Mouse (Mus musculus): ENCODE measurements around the gene Tst. TPM values are rescaled to one million over a fixed set of nuclear protein-coding genes. Genes with fewer than 3 reads are reported as not detected.

The Tst gene
- polyA plus RNA-seq (2015; fragmentation: Illumina TruSeq; extraction: RNeasy Lipid Tissue Mini Kit (QIAGEN cat#74804); ENCODE audit: low read depth, low replicate concordance): 61.4 TPM

GRCm38 (mm10) chr15:78405517-78406211 lies at the start of gene Tst:
Tst (minus strand) TSS chr15:78405907.

GRCm38 (mm10) chr15:78428391-78429138 lies 22.9 kb upstream of the Tst start, which contains the start of gene Kctd17:
Kctd17 (plus strand) TSS chr15:78428564.

GRCm38 (mm10) chr15:78406293-78406934 lies 707 bp upstream of the Tst start, which contains the start of gene Mpst:
Mpst (plus strand) TSS chr15:78406416.

GRCm38 (mm10) chr15:78395478-78395962 lies 10.2 kb downstream of the Tst start, which contains the start of gene Tex33:
Tex33 (minus strand) TSS chr15:78395912.

Other genes with a start within 250 kb of the Tst start
- 48.2 TPM for gene Ift27, start 231.8 kb downstream of the Tst start, polyA plus RNA-seq (2015; fragmentation: Illumina TruSeq; extraction: RNeasy Lipid Tissue Mini Kit (QIAGEN cat#74804); ENCODE audit: low read depth, low replicate concordance)
- gene Pvalb, start 199.5 kb downstream of the Tst start, polyA plus RNA-seq (2015; fragmentation: Illumina TruSeq; extraction: RNeasy Lipid Tissue Mini Kit (QIAGEN cat#74804); ENCODE audit: low read depth, low replicate concordance): 239 TPM
- 1.6 TPM for gene Ncf4, start 161.1 kb downstream of the Tst start, polyA plus RNA-seq (2015; fragmentation: Illumina TruSeq; extraction: RNeasy Lipid Tissue Mini Kit (QIAGEN cat#74804); ENCODE audit: low read depth, low replicate concordance)
- 0.45 TPM for gene Csf2rb2, start 100.2 kb downstream of the Tst start, polyA plus RNA-seq (2015; fragmentation: Illumina TruSeq; extraction: RNeasy Lipid Tissue Mini Kit (QIAGEN cat#74804); ENCODE audit: low read depth, low replicate concordance)
- 1.6 TPM for gene Csf2rb, start 80.2 kb downstream of the Tst start, polyA plus RNA-seq (2015; fragmentation: Illumina TruSeq; extraction: RNeasy Lipid Tissue Mini Kit (QIAGEN cat#74804); ENCODE audit: low read depth, low replicate concordance)
- not detected for gene Tex33, start 10.0 kb downstream of the Tst start, polyA plus RNA-seq (2015; fragmentation: Illumina TruSeq; extraction: RNeasy Lipid Tissue Mini Kit (QIAGEN cat#74804); ENCODE audit: low read depth, low replicate concordance)
- 54.0 TPM for gene Mpst, start 509 bp upstream of the Tst start, polyA plus RNA-seq (2015; fragmentation: Illumina TruSeq; extraction: RNeasy Lipid Tissue Mini Kit (QIAGEN cat#74804); ENCODE audit: low read depth, low replicate concordance)
- 323 TPM for gene Kctd17, start 22.7 kb upstream of the Tst start, polyA plus RNA-seq (2015; fragmentation: Illumina TruSeq; extraction: RNeasy Lipid Tissue Mini Kit (QIAGEN cat#74804); ENCODE audit: low read depth, low replicate concordance)
- gene Tmprss6, start 62.7 kb upstream of the Tst start, polyA plus RNA-seq (2015; fragmentation: Illumina TruSeq; extraction: RNeasy Lipid Tissue Mini Kit (QIAGEN cat#74804); ENCODE audit: low read depth, low replicate concordance): 1.2 TPM
- gene Il2rb, start 89.4 kb upstream of the Tst start, polyA plus RNA-seq (2015; fragmentation: Illumina TruSeq; extraction: RNeasy Lipid Tissue Mini Kit (QIAGEN cat#74804); ENCODE audit: low read depth, low replicate concordance): 0.19 TPM
- gene C1qtnf6, start 125.5 kb upstream of the Tst start, polyA plus RNA-seq (2015; fragmentation: Illumina TruSeq; extraction: RNeasy Lipid Tissue Mini Kit (QIAGEN cat#74804); ENCODE audit: low read depth, low replicate concordance): 2.5 TPM
- 14.2 TPM for gene Sstr3, start 138.8 kb upstream of the Tst start, polyA plus RNA-seq (2015; fragmentation: Illumina TruSeq; extraction: RNeasy Lipid Tissue Mini Kit (QIAGEN cat#74804); ENCODE audit: low read depth, low replicate concordance)
- gene Rac2, start 166.9 kb upstream of the Tst start, polyA plus RNA-seq (2015; fragmentation: Illumina TruSeq; extraction: RNeasy Lipid Tissue Mini Kit (QIAGEN cat#74804); ENCODE audit: low read depth, low replicate concordance): 2.7 TPM
- gene Cyth4, start 191.1 kb upstream of the Tst start, polyA plus RNA-seq (2015; fragmentation: Illumina TruSeq; extraction: RNeasy Lipid Tissue Mini Kit (QIAGEN cat#74804); ENCODE audit: low read depth, low replicate concordance): 13.0 TPM

Measured in brain, adult 10 weeks (tissue).